Mouse (Mus musculus) heart, embryonic 16.5 days (tissue): ENCODE results near the gene Gm14403. TPM values are rescaled to one million over a fixed set of nuclear protein-coding genes. Genes with fewer than 3 reads are reported as not detected.
"Not testable (repeated sequence)": the region's sequence is repeated elsewhere in the genome, so short reads cannot be mapped to it uniquely, and the experiment has no call there.

Experiments
- ATAC-seq: fragments of 200-750 bp; cut with Nextera tagmentation; replicated peaks from 2 replicates; pipeline ENCODE4 v1.8.0; 2017; ENCODE audit warnings: moderate number of reproducible peaks; ENCODE audit not compliant: insufficient read depth, low FRiP score; ENCODE audit errors: extremely low read depth
- H3K27ac ChIP-seq: fragments of 300-500 bp; sonication (generic); 2 replicates; pipeline ENCODE4 v1.5.1; 2014; ENCODE audit warnings: mild to moderate bottlenecking, low read length, control low read depth, moderate library complexity
- H3K27me3 ChIP-seq: fragments of 300-500 bp; sonication (generic); 2 replicates; pipeline ENCODE4 v1.6.1; 2014; ENCODE audit warnings: low read length, mixed read lengths; ENCODE audit not compliant: control insufficient read depth, insufficient read depth
- H3K36me3 ChIP-seq: fragments of 300-500 bp; sonication (generic); 2 replicates; pipeline ENCODE4 v1.6.1; 2014; ENCODE audit not compliant: control insufficient read depth, insufficient read depth
- H3K4me1 ChIP-seq: fragments of 300-500 bp; sonication (generic); 2 replicates; pipeline ENCODE4 v1.6.1; 2014; ENCODE audit warnings: low read length, mixed read lengths; ENCODE audit not compliant: control insufficient read depth, insufficient read depth
- H3K4me2 ChIP-seq: fragments of 300-500 bp; sonication (generic); 2 replicates; pipeline ENCODE4 v1.6.1; 2014; ENCODE audit warnings: low read depth, mild to moderate bottlenecking, control low read depth, low read length
- H3K4me3 ChIP-seq: fragments of 300-500 bp; sonication (generic); 2 replicates; pipeline ENCODE4 v1.5.1; 2014; ENCODE audit warnings: mild to moderate bottlenecking, control low read depth, low read length
- H3K9ac ChIP-seq: fragments of 300-500 bp; sonication (generic); 2 replicates; pipeline ENCODE4 v1.6.1; 2014; ENCODE audit warnings: low read length, control low read depth
- H3K9me3 ChIP-seq: fragments of 300-500 bp; sonication (generic); replicated peaks from 2 replicates; pipeline ENCODE4 v1.6.1; 2016; ENCODE audit warnings: low read length; ENCODE audit not compliant: control insufficient read depth
- WGBS: fragments of 180-500 bp; shearing (Covaris S2); extraction: QIAGEN DNeasy Blood & Tissue Kit; methylation state at CpG from one replicate; pipeline ENCODE4 v1.1.7; 2014; 5-methylcytosine and 5-hydroxymethylcytosine counted together
- polyA plus RNA-seq: library from polyadenylated mRNA; unstranded; fragments of >200 nt; fragmentation: Nextera tagmentation; extraction: Ambion mirVana; gene quantifications from 2 replicates; pipeline ENCODE4 v1.2.1, GENCODE M21; 2015

Gene Gm14403
- polyA plus RNA-seq: 7.6 and 7.8 TPM in 2 replicates

GRCm38 (mm10) chr2:177498067-177498466 is at the start of gene Gm14403:
Gene Gm14403 (plus strand): TSS chr2:177498215.
- Histone ChIP-seq H3K4me3 (peak within 1 kb of the TSS; percentile 53), H3K9ac (peak within 1 kb of the TSS; percentile 61), H3K4me2 (peak within 1 kb of the TSS; percentile 57)
- H3K4me1 ChIP-seq, H3K27me3 ChIP-seq, ATAC-seq, H3K9me3 ChIP-seq, H3K36me3 ChIP-seq, H3K27ac ChIP-seq: not testable (repeated sequence)
- 7% methylated on average over 7 of the region's 7 CpGs for WGBS

- Histone ChIP-seq H3K4me2 (peak within 1 kb of the TSS; percentile 58), H3K4me3 (peak within 1 kb of the TSS; percentile 52), H3K9ac (peak within 1 kb of the TSS; percentile 34; the same call in 1 of the 2 replicates)
- 8% methylated on average over 7 of the region's 9 CpGs for WGBS
- not testable (repeated sequence) for H3K4me1 ChIP-seq, H3K27me3 ChIP-seq, H3K27ac ChIP-seq, H3K36me3 ChIP-seq, ATAC-seq, H3K9me3 ChIP-seq
Observed at GRCm38 (mm10) chr2:177464676-177465075, 33.3 kb upstream of the Gm14403 start, which contains the start of gene Zfp970. Gene Zfp970 (plus strand): TSS chr2:177464733.

- H3K9me3 ChIP-seq, H3K36me3 ChIP-seq, H3K27ac ChIP-seq, H3K9ac ChIP-seq, H3K4me3 ChIP-seq, H3K4me2 ChIP-seq, H3K4me1 ChIP-seq, ATAC-seq, H3K27me3 ChIP-seq: not testable (repeated sequence)
Observed at GRCm38 (mm10) chr2:177468222-177468621, 29.8 kb upstream of the Gm14403 start.

GRCm38 (mm10) chr2:177472261-177472660 is 25.8 kb upstream of the Gm14403 start:
- WGBS: 69% methylated on average over 6 of the region's 10 CpGs
- not testable (repeated sequence) for H3K4me2 ChIP-seq, H3K4me3 ChIP-seq, H3K9me3 ChIP-seq, H3K36me3 ChIP-seq, H3K27ac ChIP-seq, H3K9ac ChIP-seq, ATAC-seq, H3K4me1 ChIP-seq, H3K27me3 ChIP-seq

- not testable (repeated sequence) for H3K9me3 ChIP-seq, H3K27me3 ChIP-seq, H3K9ac ChIP-seq, ATAC-seq, H3K4me3 ChIP-seq, H3K4me1 ChIP-seq, H3K27ac ChIP-seq, H3K4me2 ChIP-seq, H3K36me3 ChIP-seq
- 86% methylated on average over 1 of the region's 1 CpGs for WGBS
Observed at GRCm38 (mm10) chr2:177481971-177482370, 16.0 kb upstream of the Gm14403 start.

- not testable (repeated sequence) for ATAC-seq, H3K9ac ChIP-seq, H3K4me3 ChIP-seq, H3K27me3 ChIP-seq, H3K36me3 ChIP-seq, H3K9me3 ChIP-seq, H3K4me1 ChIP-seq, H3K27ac ChIP-seq, H3K4me2 ChIP-seq
- 79% methylated on average over 11 of the region's 11 CpGs for WGBS
Observed at GRCm38 (mm10) chr2:177483238-177483948, 14.6 kb upstream of the Gm14403 start.

- H3K4me2 ChIP-seq, H3K4me1 ChIP-seq, H3K9ac ChIP-seq, H3K27ac ChIP-seq, H3K4me3 ChIP-seq, H3K9me3 ChIP-seq, ATAC-seq, H3K27me3 ChIP-seq, H3K36me3 ChIP-seq: not testable (repeated sequence)
- 68% methylated on average over 1 of the region's 1 CpGs for WGBS
Observed at GRCm38 (mm10) chr2:177499182-177499581, 1.2 kb downstream of the Gm14403 start.

- H3K36me3 ChIP-seq, H3K4me2 ChIP-seq, H3K27ac ChIP-seq, H3K9me3 ChIP-seq, H3K9ac ChIP-seq, H3K4me1 ChIP-seq, H3K4me3 ChIP-seq, H3K27me3 ChIP-seq, ATAC-seq: not testable (repeated sequence)
- 81% methylated on average over 1 of the region's 1 CpGs for WGBS
Observed at GRCm38 (mm10) chr2:177505211-177505719, 7.2 kb downstream of the Gm14403 start.

GRCm38 (mm10) chr2:177511381-177511780 is 13.4 kb downstream of the Gm14403 start:
- H3K4me1 ChIP-seq, H3K36me3 ChIP-seq, H3K9ac ChIP-seq, H3K9me3 ChIP-seq, ATAC-seq, H3K27me3 ChIP-seq, H3K4me3 ChIP-seq, H3K27ac ChIP-seq, H3K4me2 ChIP-seq: not testable (repeated sequence)
- 74% methylated on average over 4 of the region's 4 CpGs for WGBS
